Mouse (Mus musculus): ENCODE measurements around the gene Mrln.
A peak's percentile ranks its signal among the peaks of the same experiment; 100 is the strongest.

Mrln gene

DNA sequence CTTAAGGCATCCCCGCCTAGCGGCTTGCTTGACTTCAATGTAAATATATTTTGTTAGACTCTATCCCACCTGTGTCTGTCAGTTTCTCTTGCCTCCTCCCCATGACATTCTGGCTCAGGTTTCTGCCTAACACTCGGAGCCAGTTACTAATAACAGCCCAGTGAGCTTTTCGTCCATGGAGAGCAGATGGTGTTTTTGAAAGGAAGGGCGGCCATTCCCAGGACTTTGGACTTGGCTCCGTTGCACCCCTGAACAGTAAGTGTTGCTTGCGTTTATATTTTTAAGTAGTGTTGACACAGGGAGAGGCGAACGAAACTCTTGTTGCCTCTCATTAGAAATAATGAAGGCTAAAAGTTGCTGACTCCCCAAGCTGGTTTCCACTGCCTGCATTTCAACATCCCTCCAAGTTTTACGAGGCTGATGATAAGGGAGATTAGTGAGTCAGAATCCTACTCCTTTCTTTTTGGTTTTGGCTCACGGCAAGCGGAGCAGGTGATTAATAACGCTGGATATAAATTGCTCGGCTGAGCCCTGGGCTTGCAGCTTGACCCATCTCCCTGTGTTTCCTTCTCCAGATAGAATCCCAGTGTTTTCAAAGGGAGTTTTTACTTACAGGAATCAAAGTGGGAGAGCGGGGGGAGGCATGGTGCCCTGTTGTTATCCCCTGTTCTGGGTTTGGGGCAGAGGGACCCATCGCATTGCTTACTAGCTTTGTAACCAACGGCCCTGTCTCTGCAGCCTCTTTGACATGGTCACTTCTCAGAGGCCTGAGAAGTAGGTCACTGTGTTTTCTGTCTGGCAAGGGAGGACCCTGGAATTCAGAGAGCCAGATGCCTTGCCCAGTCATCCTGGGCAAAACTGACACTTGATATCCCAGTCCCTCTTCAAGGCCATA lies at the start of gene Mrln:
TSS of gene Mrln (plus strand) at position 160 of the 895 bp plus-strand sequence.
- no peak for DNase-seq

DNA sequence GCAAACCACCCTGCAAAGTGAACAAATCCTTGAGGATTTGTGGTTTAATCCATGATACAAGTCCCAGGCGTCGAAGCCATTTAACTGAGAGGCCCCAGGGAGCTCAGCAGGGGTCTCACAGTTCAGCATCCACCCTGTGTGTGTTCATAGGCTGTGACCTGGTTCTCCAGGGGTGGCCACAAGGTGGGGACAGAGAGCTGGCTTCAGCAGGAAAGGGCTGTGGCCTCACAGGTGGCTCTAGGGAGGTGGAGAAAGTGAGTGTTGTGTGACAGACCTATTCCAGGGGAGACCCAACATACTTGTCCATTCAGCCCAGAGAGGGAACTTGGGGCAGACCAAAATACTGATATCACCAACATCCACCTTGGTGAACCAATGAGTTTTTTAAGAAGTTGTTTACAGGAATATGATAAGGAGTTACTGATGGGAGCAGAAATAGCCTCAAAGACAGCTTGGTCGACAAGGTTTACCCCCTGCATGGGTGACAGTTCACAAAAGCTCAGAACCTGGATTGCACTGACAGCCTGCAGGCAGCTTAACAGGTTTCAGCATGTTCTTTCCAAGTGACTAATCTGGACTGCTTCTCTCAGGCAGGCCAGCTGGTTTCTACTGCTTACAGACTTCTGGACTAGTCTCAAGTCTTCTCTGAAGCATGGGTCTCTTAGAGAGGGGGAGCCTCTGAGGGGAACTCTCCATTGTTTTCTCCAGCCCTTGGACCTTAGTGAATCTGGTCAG lies 47.9 kb upstream of the Mrln start:
- peak; percentile 87 for DNase-seq

DNA sequence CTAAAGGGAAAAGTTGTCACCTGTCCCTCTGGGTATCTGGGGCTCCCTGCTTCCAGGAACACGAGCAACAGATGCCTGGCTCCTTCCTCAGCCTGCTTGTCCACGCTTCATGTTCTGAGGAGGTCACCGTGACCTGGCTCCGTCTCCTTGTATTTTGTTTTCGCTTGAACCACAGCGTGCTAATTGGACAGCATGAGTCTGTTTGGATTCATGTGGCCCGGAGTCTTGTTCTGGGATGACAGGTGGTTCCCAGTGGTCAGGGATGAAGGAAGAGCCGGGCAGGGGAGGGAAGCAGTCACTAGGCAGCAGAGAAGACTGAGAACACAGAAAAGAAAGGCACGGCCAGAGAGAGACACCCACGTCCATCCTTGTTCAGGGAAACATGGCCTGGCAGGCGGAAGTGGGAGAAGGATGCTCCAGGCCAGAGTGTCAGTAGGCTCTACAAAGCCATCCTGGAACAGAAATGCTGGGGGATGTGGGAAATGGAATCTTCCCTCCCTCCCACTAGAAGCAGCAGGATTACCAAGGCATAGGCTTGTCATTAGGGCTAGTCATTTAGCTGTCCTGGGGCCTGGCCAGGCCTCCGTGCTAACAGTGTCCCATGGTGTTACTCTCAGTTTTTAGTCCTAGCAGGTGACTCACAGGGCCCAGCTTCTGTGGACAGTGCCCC lies 44.7 kb upstream of the Mrln start:
- DNase-seq = no peak

DNA sequence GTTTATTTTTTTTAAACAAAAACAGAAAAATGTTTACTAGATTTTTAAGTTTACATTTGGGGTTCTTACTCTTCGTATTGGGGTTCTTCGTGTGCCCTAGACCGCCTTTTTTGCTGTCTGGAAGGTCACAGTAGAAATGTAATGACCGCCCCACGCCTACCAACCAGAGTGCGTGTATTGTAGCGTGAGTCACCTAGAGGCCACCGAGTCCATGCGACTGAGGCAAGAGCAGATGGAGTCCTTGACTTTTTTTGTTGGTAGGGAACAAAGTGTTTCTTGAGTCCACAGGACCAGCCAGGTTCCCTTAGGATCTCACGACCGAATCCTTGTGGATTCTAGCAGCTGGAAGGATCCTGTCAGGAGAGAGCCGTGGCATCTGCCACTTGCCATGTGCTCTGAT lies 43.7 kb upstream of the Mrln start:
- DNase-seq = no peak

DNA sequence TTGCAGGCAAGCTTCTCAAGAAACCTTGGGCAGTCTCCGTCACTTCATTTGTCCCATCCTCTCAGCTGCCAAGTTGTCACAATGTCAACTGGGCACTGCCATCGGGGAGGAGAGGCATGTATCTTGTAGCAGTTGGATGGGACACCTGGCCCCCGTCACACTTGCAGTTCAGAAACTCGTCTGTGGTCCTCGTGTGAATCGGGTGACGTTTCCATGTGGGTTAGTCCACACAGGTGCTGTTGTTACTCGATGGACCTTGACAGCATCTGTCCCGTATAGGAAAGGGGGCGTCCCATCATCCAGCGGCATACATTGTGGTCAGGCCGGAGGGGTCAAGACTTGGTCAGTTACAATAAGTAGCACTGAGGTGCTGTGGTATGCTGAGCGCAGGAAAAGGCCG lies 43.0 kb upstream of the Mrln start:
- no peak for DNase-seq

DNA sequence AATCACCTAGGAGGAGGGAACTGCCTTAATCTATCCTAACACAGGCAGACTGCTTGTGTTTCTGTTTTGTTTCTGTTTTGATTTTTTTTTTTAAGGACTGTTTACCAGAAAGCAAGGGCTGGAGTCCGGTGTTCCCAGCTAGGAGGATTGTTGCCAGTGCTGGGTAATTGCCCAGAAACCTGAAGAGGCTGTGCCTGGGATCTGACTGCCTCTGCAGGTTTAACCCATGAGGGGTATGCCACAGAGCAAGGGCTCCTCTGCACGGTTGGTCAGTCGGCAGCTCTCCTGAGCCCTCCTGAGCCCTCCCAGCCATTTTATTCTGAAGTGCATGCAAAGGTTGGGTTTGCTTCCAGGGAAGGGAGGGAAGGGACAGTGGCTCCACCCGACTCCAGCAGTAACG lies 40.8 kb upstream of the Mrln start:
- DNase-seq = no peak

DNA sequence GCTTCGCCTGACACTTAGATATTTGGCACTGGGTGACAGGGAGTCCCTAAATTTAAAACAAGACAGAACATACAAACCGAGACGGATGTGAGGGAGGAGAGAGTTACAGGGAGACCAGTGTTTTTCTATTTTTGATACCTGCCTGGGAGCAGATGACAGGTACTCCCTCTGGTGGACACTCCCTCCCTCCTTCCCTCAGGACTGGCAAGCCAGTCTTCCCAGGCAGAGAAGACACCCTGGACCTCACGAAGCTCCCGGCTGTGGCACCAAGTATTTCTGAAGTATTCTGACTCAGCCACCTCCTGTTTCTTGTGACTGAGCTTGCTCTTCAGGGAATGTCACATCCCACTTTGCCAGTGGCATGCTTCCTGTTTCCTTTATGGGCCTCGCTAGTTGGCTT lies 38.6 kb upstream of the Mrln start:
- DNase-seq = no peak

DNA sequence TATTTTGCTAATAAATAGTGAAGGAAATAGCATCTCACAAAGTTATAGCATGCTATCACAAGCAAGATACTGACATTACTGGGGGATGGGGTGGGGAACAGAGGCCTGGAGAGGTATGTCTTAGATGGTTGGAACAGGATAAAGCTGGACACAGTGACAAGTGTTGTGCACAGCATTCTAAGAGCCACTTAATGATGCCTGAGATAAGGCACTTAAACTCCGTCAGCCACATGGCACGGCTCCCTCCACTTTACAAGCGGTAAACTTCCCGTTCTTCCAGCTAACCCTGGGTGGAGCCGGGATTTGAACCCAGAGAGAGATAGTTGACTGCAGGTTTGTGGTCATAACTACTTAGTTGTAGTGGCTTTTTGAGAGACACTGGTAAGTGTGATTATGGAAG lies 38.0 kb upstream of the Mrln start:
- no peak for DNase-seq

DNA sequence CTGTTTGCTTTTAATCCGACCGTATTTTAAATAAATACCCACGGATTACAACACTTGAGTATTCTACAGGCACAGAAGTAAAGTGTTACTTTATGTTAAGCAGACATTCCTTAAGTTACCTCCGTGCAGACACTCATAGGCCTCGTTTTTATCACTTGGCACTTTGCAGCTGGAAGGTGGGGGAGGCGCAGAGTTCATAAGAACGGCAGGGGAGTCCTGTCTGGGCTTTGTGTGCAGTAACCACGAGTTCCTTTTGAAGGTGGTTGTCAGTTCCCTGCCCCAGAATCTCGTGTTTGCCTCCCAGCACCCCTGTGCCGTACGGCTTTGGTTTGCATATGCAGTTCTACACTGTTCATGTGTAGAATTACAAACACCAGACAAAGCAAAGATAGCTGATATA lies 36.8 kb upstream of the Mrln start:
- no peak for DNase-seq

DNA sequence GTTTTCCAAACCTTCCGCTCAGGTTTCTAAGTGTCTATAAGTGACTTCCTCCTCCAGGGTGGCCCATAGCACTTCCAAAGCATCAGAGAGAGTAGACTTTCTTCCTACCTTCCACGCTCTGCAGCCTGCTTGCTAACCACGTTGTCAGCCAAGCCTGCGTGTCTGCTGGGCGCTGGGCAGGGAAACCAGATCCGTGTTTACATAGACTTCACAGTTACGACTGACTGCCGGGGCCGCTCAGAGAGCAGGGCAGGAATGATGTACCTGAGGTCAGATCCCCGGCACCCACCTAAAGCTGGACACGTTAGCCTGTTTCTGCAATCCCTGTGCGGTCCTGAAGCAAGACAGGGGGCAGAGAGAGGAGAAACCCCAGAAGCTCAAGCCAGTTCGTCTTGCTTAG lies 36.1 kb upstream of the Mrln start:
- DNase-seq = no peak

DNA sequence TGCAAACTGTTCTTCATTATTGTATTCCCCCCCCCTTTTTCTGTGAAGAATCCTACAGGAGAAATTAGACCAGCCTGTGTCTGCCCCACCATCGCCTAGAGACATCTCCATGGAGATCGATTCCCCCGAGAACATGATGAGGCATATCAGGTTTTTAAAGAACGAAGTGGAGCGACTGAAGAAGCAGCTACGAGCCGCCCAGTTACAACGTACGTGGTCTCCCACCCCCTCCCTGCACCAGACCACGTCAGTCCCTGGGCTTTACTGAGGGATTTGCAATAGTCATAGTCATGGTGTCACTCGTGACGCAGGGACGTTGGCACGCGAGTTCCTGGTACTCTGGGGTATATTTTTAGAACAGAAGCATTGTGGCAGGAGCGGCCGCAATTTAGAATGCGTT lies 35.4 kb upstream of the Mrln start:
- DNase-seq = no peak

DNA sequence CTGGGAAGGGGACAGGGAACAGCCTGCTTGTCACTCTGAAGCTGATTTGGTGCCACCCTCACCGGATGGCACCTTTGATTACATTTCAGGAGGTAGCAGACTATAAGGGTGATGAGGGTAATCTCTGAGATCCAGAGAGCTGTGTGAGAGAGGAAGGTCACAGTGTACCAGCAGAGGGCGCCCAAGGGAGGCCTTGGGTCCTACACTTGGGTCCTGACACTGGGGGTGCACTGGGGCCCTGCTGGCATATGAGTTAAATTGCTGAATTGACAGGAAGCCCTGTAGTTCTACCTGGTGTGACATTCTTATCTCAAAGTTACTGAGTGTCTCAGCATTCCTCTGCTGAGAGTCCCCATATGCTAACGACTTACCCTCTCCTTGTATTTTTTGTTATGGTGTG lies 31.1 kb upstream of the Mrln start:
- peak; percentile 92 for DNase-seq

DNA sequence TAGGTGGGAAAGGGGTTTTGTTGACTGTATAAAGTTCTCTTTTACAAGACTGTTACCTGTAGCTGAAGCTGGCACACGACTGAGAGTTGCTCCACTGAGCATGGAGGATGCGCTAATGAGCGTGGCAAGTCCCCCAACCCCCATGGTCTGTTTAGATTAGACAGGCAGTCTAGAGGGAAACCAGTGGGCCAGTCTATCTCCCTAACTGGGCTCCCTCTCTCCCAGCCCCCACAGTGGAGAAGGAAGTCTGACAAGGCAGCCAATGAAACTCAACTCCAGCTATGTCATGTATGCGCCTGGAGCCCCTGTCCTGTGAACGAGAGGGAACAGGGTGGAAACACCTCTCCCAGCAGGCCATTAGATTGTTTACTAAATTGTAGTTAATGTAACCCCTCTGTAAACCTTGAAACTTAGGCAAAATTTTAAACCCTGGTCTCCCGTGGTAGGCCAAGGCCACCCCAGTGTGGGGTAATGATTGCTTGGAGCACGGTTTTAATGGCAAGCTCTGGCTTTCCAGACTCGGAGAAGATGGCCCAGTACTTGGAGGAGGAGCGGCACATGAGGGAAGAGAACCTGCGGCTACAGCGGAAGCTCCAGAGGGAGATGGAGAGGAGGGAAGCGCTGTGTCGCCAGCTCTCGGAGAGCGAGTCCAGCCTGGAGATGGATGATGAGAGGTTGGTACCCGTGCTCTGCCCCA lies 29.8 kb upstream of the Mrln start:
- DNase-seq = no peak

DNA sequence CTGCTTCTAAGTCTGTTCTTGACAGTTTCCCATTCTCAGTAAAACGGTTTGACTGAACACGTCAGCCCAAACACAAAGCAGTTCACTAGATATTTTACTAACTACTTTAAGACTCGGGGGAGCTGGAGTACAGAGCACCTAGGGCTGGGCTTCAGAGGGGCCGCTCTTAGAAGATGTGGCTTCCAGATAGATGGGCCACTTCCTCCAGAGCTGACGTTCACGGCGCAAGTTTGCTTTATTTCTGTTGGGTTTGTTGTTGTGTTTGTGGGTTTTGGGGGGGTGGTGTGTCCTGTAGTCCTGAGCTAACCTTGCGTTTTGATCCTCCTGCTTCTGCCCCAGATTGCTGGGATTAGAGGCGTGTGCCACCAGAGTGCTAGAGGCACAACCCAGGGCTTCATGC lies 23.7 kb upstream of the Mrln start:
- peak; percentile 43 for DNase-seq

DNA sequence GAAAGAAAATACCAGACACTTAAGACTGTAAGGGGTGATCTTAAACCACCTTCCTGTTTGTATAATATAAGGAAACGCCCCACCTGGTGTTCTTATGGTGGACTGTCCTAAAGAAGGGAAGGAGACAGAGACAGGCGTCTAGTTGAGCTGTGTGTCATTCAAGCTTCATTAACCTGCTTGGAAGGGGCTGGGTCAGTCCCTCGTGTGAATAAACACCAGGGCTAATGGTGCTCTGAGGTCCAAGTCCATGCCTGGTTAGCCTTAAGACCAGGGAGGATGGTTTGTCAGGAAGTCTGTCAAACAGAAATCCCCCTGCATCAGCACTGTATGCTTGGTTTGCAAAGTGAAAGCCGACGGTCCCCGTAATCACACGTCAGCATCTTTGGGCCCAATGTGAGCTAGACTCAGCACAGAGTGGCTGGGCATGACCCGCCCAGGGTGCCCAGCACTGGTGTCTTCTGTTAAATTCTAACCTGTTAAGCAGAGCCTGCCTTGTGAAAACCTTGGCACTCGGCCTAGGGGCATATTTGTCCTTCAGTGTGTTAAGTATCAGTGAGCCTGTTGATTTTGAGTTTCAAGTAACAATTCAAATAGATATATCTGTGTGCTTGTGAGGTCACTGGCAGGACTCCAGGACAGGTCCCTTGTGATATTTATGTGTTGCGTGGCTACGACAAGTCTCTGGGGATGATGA lies 23.0 kb upstream of the Mrln start:
- no peak for DNase-seq

DNA sequence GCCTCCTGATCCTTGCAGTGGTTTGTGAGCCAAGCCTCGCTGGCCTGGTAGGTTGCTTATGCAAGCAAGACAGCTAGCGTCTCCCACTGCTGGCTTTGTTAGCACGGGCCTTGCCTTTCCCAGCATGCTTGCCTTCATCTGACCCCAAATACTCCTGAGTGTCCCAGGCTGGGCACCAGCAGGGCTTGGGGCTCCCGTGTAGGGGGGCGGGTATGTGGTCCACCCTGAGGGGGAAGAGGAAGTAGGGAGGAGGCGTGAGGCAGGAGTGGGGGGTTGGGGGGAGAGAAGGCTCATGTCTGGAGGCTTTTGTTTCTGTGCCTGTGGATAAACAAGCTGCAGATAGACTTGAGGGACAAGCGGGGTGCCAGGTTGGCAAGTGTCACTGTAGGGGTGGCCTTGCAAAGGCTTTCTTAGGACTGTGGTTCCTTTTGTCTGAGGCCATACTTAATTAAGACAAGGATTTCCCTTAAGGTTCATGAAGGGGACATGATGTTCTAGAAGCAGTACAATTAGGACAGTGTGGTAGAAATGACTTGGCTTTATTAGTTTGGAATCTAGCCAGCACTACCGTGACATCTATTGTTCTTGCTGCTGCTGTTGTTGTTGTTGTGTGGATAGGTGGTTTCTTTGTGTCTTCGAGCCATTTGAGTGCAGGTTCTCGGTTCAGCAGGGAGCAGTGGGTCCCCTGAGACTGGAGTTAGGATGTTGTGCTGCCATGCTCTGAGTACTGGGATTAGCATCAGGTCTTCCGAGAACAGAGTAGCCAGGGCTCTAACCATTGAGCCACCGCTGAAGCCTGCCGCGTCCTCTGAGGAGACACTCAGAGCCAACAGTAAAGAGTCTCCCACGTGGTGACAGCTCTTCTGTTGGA lies 21.0 kb upstream of the Mrln start:
- no peak for DNase-seq

DNA sequence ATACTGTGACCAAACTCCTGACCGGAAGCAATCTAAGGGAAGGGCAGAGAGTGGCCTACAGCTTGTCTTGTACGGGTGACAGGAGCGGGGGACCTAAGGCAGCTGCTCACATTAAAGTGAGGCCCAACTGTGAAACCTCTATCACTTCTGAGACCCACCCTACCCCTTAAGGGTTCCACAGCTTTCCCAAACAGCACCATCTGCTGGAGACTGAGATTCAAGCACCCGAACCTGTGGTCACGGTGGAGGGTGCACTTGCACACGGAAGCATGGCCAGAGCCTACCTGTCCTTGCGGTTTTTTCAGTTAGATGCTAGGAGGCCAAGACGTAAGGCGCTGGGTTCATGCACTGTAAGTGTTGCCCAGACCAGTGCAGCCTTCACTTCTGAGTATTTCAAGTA lies 18.3 kb upstream of the Mrln start:
- peak; percentile 69 for DNase-seq

DNA sequence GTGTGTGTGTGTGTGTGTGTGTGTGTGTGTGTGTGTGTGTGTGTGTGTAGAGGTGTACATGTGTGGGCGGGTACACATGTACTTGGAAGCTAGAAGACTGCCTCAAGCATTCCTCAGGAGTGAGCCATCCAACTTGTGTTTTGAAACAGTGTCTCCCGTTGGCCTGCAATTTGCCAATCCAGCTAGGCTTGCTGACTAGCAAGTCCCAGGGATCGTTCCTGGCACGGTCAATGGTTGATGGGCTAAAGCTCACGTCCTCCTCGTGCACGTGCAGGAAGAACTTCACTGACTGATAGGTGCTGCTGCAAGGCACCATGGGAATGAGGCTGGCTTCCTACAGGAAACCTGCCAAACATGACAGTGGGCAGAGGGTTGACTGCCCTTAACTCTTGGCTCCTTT lies 17.9 kb upstream of the Mrln start:
- no peak for DNase-seq

DNA sequence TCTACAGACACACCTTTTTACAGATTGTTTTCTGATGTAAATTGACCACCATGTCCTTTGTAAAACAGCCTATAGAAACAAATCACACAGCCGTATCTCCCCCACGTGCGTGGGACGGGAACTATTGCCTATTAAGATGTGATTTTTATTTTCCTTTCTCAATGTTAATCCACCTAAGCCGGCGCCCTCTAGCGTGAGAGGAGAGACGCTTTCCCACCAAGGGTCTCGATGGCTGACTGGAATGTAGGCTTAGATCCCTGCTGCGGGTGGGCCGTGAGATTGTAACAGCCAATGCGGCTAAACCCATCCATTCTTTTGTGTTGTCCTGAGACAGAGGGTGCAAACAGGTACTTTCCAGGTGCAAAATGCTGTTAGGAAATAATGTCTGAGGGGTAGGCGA lies 14.6 kb upstream of the Mrln start:
- DNase-seq = peak; percentile 41

DNA sequence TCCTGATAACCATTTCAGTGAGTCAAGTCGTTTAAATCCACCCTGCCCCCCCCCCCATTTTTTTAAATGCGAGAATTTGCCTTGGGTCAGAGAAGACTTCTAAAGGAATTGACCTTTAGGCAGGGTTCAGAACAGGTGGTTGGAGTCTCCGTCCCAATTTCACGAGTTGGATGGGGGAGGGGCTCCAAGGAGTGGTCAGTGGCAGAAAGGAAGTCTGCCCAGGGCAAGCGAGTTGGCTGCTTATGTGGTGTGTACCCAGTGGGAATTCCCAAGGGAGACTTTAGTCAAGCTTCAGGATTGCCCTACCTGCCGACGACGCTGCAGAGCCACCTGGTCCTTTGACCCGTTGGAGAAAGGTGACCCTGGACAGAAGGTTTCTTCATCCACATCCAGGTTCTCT lies 10.2 kb upstream of the Mrln start:
- DNase-seq = no peak

DNA sequence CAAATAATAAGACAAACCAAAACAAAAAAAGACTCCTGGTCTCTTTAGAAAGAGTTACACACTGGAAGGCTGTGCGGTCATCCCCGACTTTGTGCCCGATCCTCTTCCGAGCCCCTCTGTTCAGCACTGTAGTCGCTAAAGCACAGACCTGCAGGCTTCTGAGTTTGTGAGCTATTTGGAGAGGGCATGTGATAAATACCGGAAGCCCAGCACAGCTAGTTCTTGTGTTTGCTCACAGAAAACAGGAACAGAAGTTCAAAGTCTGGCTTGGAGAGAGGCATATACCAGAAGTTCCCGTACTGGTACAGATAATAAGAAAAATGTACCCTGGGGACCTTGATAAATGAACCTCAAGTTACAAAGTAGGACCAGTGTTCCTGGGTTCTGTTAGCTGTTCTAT lies 9.2 kb upstream of the Mrln start:
- no peak for DNase-seq

DNA sequence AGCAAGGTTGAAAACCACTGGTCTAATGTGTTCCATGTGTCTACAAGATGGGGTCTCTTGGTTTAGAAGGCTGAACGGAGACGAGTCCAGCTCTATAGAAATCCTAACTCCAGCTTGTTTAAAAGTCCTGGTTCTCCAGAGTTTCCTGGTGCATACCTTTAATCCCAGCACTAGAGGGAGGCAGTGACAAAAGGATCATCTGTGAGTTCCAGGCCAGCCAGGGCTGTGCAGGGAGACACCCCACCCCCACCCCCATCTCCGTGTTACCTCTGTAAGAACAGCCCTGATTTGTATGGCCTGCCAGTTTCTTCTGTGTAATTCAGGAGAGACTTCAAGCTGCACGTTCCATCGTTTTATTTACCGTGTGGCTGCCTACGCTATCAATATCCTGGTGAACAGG lies 8.7 kb upstream of the Mrln start:
- no peak for DNase-seq
